Mouse (Mus musculus) thymus, adult 2 months (tissue): Measurements from ENCODE around the gene Cox20.

Experiments
- CTCF ChIP-seq: fragments of 200-500 bp; IDR thresholded peaks from 2 replicates; pipeline ENCODE4 v1.5.1; 2012; ENCODE audit warnings: mild to moderate bottlenecking, control low read depth, low read length, moderate library complexity, borderline replicate concordance; ENCODE audit not compliant: control insufficient read depth, poor library complexity, insufficient read depth; ENCODE audit errors: extremely low read depth
- POLR2A ChIP-seq: fragments of 200-500 bp; IDR thresholded peaks from 2 replicates; pipeline ENCODE4 v1.6.1; 2012; ENCODE audit warnings: mild to moderate bottlenecking, low read length, control low read depth, moderate library complexity; ENCODE audit not compliant: control insufficient read depth, poor library complexity, insufficient read depth; ENCODE audit errors: extremely low read depth

DNA sequence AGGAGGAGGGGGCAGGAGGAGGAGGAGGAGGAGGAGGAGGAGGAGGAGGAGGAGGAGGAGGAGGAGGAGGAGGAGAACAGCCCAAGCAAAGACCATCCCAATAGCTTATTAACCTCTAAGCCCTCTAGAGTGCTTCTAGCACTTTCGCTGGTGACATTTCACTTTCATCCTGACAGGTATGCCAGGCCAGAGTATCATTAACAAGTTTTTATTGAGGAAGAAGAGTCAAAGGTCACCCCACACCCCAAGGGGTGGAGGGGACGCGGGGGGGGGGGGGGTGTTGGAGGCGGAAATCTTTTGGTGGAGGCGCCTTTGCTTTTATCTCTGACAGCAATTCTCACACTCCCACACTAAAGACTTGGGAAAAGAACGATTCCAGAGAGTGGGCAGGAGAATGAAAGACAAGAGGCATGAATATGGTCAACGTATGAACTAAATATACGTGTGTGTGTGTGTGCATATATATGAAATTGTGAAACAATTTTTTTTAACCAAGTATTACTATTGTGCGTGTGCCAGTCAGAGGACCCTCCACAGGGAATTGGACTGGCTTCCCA, 43.7 kb upstream of the Cox20 start:
- TF ChIP-seq CTCF (no peak), POLR2A (no peak)
